Mouse (Mus musculus) forebrain, postnatal 0 days (tissue): ENCODE data around the gene Fbxl19. TPM values are rescaled to one million over a fixed set of nuclear protein-coding genes. Genes with fewer than 3 reads are reported as not detected.

Experiments
- ATAC-seq: fragments of 200-750 bp; cut with Nextera tagmentation; 2 replicates; pipeline ENCODE4 v1.8.0; 2017; ENCODE audit warnings: mild to moderate bottlenecking, moderate library complexity
- DNase-seq: peaks from one replicate; pipeline ENCODE4 v3.0.0-alpha.2; 2015
- H3K27ac ChIP-seq: fragments of 300-500 bp; sonication (generic); 2 replicates; pipeline ENCODE4 v1.5.1; 2014; ENCODE audit warnings: low read depth, mild to moderate bottlenecking, antibody characterized with exemption, low read length, moderate library complexity, mixed read lengths
- H3K27me3 ChIP-seq: fragments of 300-500 bp; sonication (generic); 2 replicates; pipeline ENCODE4 v1.6.1; 2014; ENCODE audit warnings: mild to moderate bottlenecking, low read length, mixed read lengths; ENCODE audit not compliant: insufficient read depth
- H3K36me3 ChIP-seq: fragments of 300-500 bp; sonication (generic); 2 replicates; pipeline ENCODE4 v1.6.1; 2014; ENCODE audit warnings: mild to moderate bottlenecking, moderate library complexity; ENCODE audit not compliant: insufficient read depth
- H3K4me1 ChIP-seq: fragments of 300-500 bp; sonication (generic); 2 replicates; pipeline ENCODE4 v1.6.1; 2014; ENCODE audit warnings: antibody characterized with exemption; ENCODE audit not compliant: insufficient read depth
- H3K4me2 ChIP-seq: fragments of 300-500 bp; sonication (generic); 2 replicates; pipeline ENCODE4 v1.6.1; 2014; ENCODE audit warnings: low read depth, mild to moderate bottlenecking, moderate library complexity
- H3K4me3 ChIP-seq: fragments of 300-500 bp; sonication (generic); 2 replicates; pipeline ENCODE4 v1.5.1; 2014; ENCODE audit warnings: low read depth, low read length, mixed read lengths
- H3K9ac ChIP-seq: fragments of 300-500 bp; sonication (generic); 2 replicates; pipeline ENCODE4 v1.6.1; 2014; ENCODE audit warnings: mild to moderate bottlenecking
- H3K9me3 ChIP-seq: fragments of 300-500 bp; sonication (generic); 2 replicates; pipeline ENCODE4 v1.6.1; 2016; ENCODE audit warnings: low read length
- CTCF ChIP-seq: sonication (generic); IDR thresholded peaks from 2 replicates; pipeline ENCODE4 v1.5.1; 2016; ENCODE audit warnings: antibody characterized with exemption, control low read depth, low read depth
- WGBS: fragments of 180-500 bp; shearing (Covaris S2); extraction: QIAGEN DNeasy Blood & Tissue Kit; methylation state at CpG from one replicate; pipeline ENCODE4 v1.1.7; 2014; 5-methylcytosine and 5-hydroxymethylcytosine counted together
- microRNA counts: library from miRNA; unstranded; fragments of <30 nt; microRNA quantifications from one replicate; lab custom pipeline; 2015
- microRNA-seq, 2 experiments: library from miRNA; unstranded; fragments of <30 nt; microRNA quantifications; one replicate each; pipeline ENCODE4; 2016
- polyA plus RNA-seq: library from polyadenylated mRNA; unstranded; fragments of >200 nt; fragmentation: Nextera tagmentation; extraction: Ambion mirVana; gene quantifications from 2 replicates; pipeline ENCODE4 v1.2.1, GENCODE M21; 2015
- total RNA-seq: library from RNA; depleted of rRNA; stranded (reverse); fragments of >200 nt; gene quantifications from 2 replicates; pipeline ENCODE4 v1.2.3, GENCODE M21; 2014; rRNA removed

Fbxl19 gene
- total and polyA plus RNA-seq, 2 experiments from 2014 or later: 6.9 to 178 TPM

DNA sequence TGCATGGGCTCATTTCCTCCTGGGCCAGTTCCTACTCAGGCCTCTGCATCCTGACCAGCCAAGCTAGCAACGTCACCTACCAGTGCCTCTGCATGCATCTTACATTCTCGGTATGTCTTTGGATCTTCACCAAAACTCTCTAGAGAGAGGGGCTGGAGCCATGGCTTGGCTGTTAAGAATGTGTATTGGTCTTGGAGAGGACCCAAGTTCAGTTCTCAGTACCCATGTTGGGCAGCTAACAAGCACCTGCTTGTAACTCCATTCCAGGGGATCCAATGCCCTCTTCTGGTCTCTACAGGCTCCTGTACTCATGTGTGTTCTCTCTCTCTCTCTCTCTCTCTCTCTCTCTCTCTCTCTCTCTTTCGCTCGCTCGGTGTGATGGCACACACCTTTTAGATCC lies 73.4 kb downstream of the Fbxl19 start:
- no peak overlapping the region for H3K27ac ChIP-seq
- no peak overlapping the region for H3K4me3 ChIP-seq
- H3K4me2 ChIP-seq: no peak overlapping the region
- H3K27me3 ChIP-seq: no peaks in the 10 kb centered on the region
- 0 out of 2 replicates have a peak, but pooled peaks cover 1% of the 10 kb centered on the region for H3K4me1 ChIP-seq
- DNase-seq (no peak), ATAC-seq (no peak)
- H3K36me3 ChIP-seq: peaks cover 20% of the 10 kb centered on the region
- no peak overlapping the region for H3K9ac ChIP-seq
- H3K9me3 ChIP-seq: no peaks in the 10 kb centered on the region
- TF ChIP-seq CTCF: no peak
- WGBS: 78% methylated on average over 5 of the region's 5 CpGs

MicroRNAs encoded within 50 kb of the gene (microRNA counts, 519-probe panel; counts per million panel counts)
- microRNA mmu-miR-762 (lab: Ali Mortazavi, UCI): not detected

Small RNA genes within 50 kb of the gene (microRNA-seq; reads per million reads assigned to microRNA genes)
- 0 reads per million in 2 experiments for gene Mir762

Other genes starting within 250 kb of the Fbxl19 start
- 29.3 and 39.9 TPM in 2 replicates for gene Srcap, start 232.6 kb upstream of the Fbxl19 start, total RNA-seq
- gene Srcap, start 232.6 kb upstream of the Fbxl19 start, polyA plus RNA-seq: 12.6 and 23.7 TPM in 2 replicates
- 18.1 and 28.3 TPM in 2 replicates for gene Gm42715, start 225.0 kb upstream of the Fbxl19 start, total RNA-seq
- 6.1 and 10.3 TPM in 2 replicates for gene Gm42715, start 225.0 kb upstream of the Fbxl19 start, polyA plus RNA-seq
- 2.4 and 2.8 TPM in 2 replicates for gene Tmem265, start 183.2 kb upstream of the Fbxl19 start, total RNA-seq
- gene Tmem265, start 183.2 kb upstream of the Fbxl19 start, polyA plus RNA-seq: 3.8 and 7.7 TPM in 2 replicates
- gene Phkg2, start 171.2 kb upstream of the Fbxl19 start, total RNA-seq: 45.7 and 62.4 TPM in 2 replicates
- 53.4 and 53.8 TPM in 2 replicates for gene Phkg2, start 171.2 kb upstream of the Fbxl19 start, polyA plus RNA-seq
- gene Ccdc189, start 155.9 kb upstream of the Fbxl19 start, total RNA-seq: 9.0 and 11.0 TPM in 2 replicates
- gene Ccdc189, start 155.9 kb upstream of the Fbxl19 start, polyA plus RNA-seq: 10.1 and 16.0 TPM in 2 replicates
- 49.8 and 60.1 TPM in 2 replicates for gene Rnf40, start 155.8 kb upstream of the Fbxl19 start, total RNA-seq
- 34.5 and 37.8 TPM in 2 replicates for gene Rnf40, start 155.8 kb upstream of the Fbxl19 start, polyA plus RNA-seq
- gene Zfp629, start 128.7 kb upstream of the Fbxl19 start, total RNA-seq: 27.6 and 35.7 TPM in 2 replicates
- 9.6 and 10.5 TPM in 2 replicates for gene Zfp629, start 128.7 kb upstream of the Fbxl19 start, polyA plus RNA-seq
- gene Bcl7c, start 35.6 kb upstream of the Fbxl19 start, total RNA-seq: 93.1 and 102 TPM in 2 replicates
- 43.9 and 47.5 TPM in 2 replicates for gene Bcl7c, start 35.6 kb upstream of the Fbxl19 start, polyA plus RNA-seq
- gene Ctf1, start 31.8 kb upstream of the Fbxl19 start, total RNA-seq: 6.5 and 6.6 TPM in 2 replicates
- gene Ctf1, start 31.8 kb upstream of the Fbxl19 start, polyA plus RNA-seq: 3.8 and 4.3 TPM in 2 replicates
- gene Ctf2, start 12.4 kb upstream of the Fbxl19 start, total RNA-seq: not detected in 2 replicates
- gene Ctf2, start 12.4 kb upstream of the Fbxl19 start, polyA plus RNA-seq: not detected in 2 replicates
- 19.0 and 19.4 TPM in 2 replicates for gene Orai3, start 25.3 kb downstream of the Fbxl19 start, total RNA-seq
- gene Orai3, start 25.3 kb downstream of the Fbxl19 start, polyA plus RNA-seq: 9.6 and 13.4 TPM in 2 replicates
- gene Setd1a, start 32.1 kb downstream of the Fbxl19 start, total RNA-seq: 18.2 and 20.7 TPM in 2 replicates
- 13.2 and 13.7 TPM in 2 replicates for gene Setd1a, start 32.1 kb downstream of the Fbxl19 start, polyA plus RNA-seq
- 0.05 TPM in 1 of 2 replicates, not detected in the other for gene Gm49388, start 41.1 kb downstream of the Fbxl19 start, total RNA-seq
- not detected in 2 replicates for gene Gm49388, start 41.1 kb downstream of the Fbxl19 start, polyA plus RNA-seq
- 7.1 and 8.4 TPM in 2 replicates for gene Hsd3b7, start 56.1 kb downstream of the Fbxl19 start, total RNA-seq
- gene Hsd3b7, start 56.1 kb downstream of the Fbxl19 start, polyA plus RNA-seq: 8.4 and 8.7 TPM in 2 replicates
- 7.5 and 9.2 TPM in 2 replicates for gene Stx4a, start 79.8 kb downstream of the Fbxl19 start, total RNA-seq
- gene Stx4a, start 79.8 kb downstream of the Fbxl19 start, polyA plus RNA-seq: 18.8 and 20.4 TPM in 2 replicates
- 37.9 and 51.3 TPM in 2 replicates for gene Stx1b, start 80.0 kb downstream of the Fbxl19 start, total RNA-seq
- gene Stx1b, start 80.0 kb downstream of the Fbxl19 start, polyA plus RNA-seq: 38.5 and 58.4 TPM in 2 replicates
- 31.2 and 37.7 TPM in 2 replicates for gene Zfp646, start 131.7 kb downstream of the Fbxl19 start, total RNA-seq
- 3.8 and 4.2 TPM in 2 replicates for gene Zfp646, start 131.7 kb downstream of the Fbxl19 start, polyA plus RNA-seq
- 16.0 and 25.1 TPM in 2 replicates for gene Zfp668, start 132.3 kb downstream of the Fbxl19 start, total RNA-seq
- gene Zfp668, start 132.3 kb downstream of the Fbxl19 start, polyA plus RNA-seq: 23.7 and 34.2 TPM in 2 replicates
- 0.62 and 0.81 TPM in 2 replicates for gene Prss53, start 146.4 kb downstream of the Fbxl19 start, total RNA-seq
- 0.24 and 0.69 TPM in 2 replicates for gene Prss53, start 146.4 kb downstream of the Fbxl19 start, polyA plus RNA-seq
- gene Gm21974, start 150.9 kb downstream of the Fbxl19 start, total RNA-seq: not detected in 2 replicates
- gene Gm21974, start 150.9 kb downstream of the Fbxl19 start, polyA plus RNA-seq: not detected in 2 replicates
- 17.2 and 28.0 TPM in 2 replicates for gene Vkorc1, start 151.1 kb downstream of the Fbxl19 start, total RNA-seq
- gene Vkorc1, start 151.1 kb downstream of the Fbxl19 start, polyA plus RNA-seq: 69.4 and 73.0 TPM in 2 replicates
- 43.0 and 56.2 TPM in 2 replicates for gene Bckdk, start 159.5 kb downstream of the Fbxl19 start, total RNA-seq
- gene Bckdk, start 159.5 kb downstream of the Fbxl19 start, polyA plus RNA-seq: 66.8 and 69.3 TPM in 2 replicates
- gene Kat8, start 168.0 kb downstream of the Fbxl19 start, total RNA-seq: 30.6 and 41.1 TPM in 2 replicates
- 34.8 and 37.0 TPM in 2 replicates for gene Kat8, start 168.0 kb downstream of the Fbxl19 start, polyA plus RNA-seq
- 0.38 and 1.1 TPM in 2 replicates for gene Prss8, start 185.6 kb downstream of the Fbxl19 start, total RNA-seq
- gene Prss8, start 185.6 kb downstream of the Fbxl19 start, polyA plus RNA-seq: 0.92 and 1.5 TPM in 2 replicates
- 6.4 and 18.4 TPM in 2 replicates for gene Prss36, start 202.2 kb downstream of the Fbxl19 start, total RNA-seq
- gene Prss36, start 202.2 kb downstream of the Fbxl19 start, polyA plus RNA-seq: 15.6 and 18.3 TPM in 2 replicates
- 30.2 and 51.0 TPM in 2 replicates for gene Fus, start 222.9 kb downstream of the Fbxl19 start, total RNA-seq
- gene Fus, start 222.9 kb downstream of the Fbxl19 start, polyA plus RNA-seq: 221 and 323 TPM in 2 replicates
- 8.1 and 12.1 TPM in 2 replicates for gene Pycard, start 249.3 kb downstream of the Fbxl19 start, total RNA-seq
- gene Pycard, start 249.3 kb downstream of the Fbxl19 start, polyA plus RNA-seq: 7.4 and 8.5 TPM in 2 replicates